Mouse (Mus musculus) G1E (cell line): Measurements from ENCODE around the gene Shd.

Experiments
- CTCF ChIP-seq: IDR thresholded peaks from 2 replicates; pipeline ENCODE4 v1.5.1; 2012; ENCODE audit warnings: low read depth, low read length, inconsistent platforms, mixed read lengths
- GATA2 ChIP-seq: IDR thresholded peaks from 2 replicates; pipeline ENCODE4 v1.6.1; 2012; ENCODE audit warnings: low read depth, low read length, inconsistent platforms, borderline replicate concordance
- POLR2AphosphoS5 ChIP-seq: IDR thresholded peaks from 2 replicates; pipeline ENCODE4 v1.6.1; 2012; ENCODE audit warnings: low read depth, low read length, inconsistent platforms; ENCODE audit not compliant: insufficient replicate concordance
- TAL1 ChIP-seq: conservative IDR thresholded peaks from 2 replicates; pipeline ENCODE4 v1.6.1; 2012; ENCODE audit warnings: low read depth, low read length, inconsistent platforms, mixed read lengths

DNA sequence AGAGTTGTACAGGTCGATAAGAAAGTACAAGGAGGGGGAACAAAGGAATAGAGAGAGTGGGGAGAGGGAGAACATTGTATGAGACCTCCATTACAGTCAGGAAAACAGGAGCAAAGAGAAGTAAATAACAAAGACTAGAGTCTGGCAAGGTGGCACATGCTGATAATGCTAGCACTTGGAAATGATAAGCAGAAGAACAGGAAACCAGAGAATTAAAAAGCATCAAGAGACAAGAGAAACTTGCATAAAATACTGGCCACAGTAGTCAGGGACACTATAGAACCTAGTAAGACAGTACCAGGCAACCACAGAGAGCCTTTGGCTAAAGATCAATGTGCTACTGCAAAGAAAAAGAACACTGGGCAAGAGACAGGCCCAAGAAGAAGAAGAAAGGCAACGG is 37.6 kb upstream of the Shd start:
- TF ChIP-seq POLR2AphosphoS5 (no peak), CTCF (no peak), GATA2 (no peak), TAL1 (peak; percentile 51; the same call in 1 of the 2 replicates)
